Mouse (Mus musculus) midbrain, embryonic 16.5 days (tissue): ENCODE data around the gene Vmn1r117. TPM values are rescaled to one million over a fixed set of nuclear protein-coding genes. Genes with fewer than 3 reads are reported as not detected.
"Not testable (repeated sequence)": the region's sequence is repeated elsewhere in the genome, so short reads cannot be mapped to it uniquely, and the experiment has no call there.

ENCODE experiments used
- ATAC-seq: fragments of 200-750 bp; cut with Nextera tagmentation; 2 replicates; pipeline ENCODE4 v1.8.0; 2017; ENCODE audit warnings: moderate TSS enrichment
- H3K27ac ChIP-seq: fragments of 300-500 bp; sonication (generic); 2 replicates; pipeline ENCODE4 v1.5.1; 2014; ENCODE audit warnings: mild to moderate bottlenecking, low read length, mixed read lengths
- H3K27me3 ChIP-seq: fragments of 300-500 bp; sonication (generic); 2 replicates; pipeline ENCODE4 v1.6.1; 2014; ENCODE audit warnings: low read depth, low read length, mixed read lengths; ENCODE audit not compliant: control insufficient read depth, insufficient read depth
- H3K36me3 ChIP-seq: fragments of 300-500 bp; sonication (generic); 2 replicates; pipeline ENCODE4 v1.6.1; 2014; ENCODE audit warnings: mild to moderate bottlenecking, low read length, moderate library complexity, mixed read lengths; ENCODE audit not compliant: control insufficient read depth, insufficient read depth
- H3K4me1 ChIP-seq: fragments of 300-500 bp; sonication (generic); 2 replicates; pipeline ENCODE4 v1.6.1; 2014; ENCODE audit warnings: mild to moderate bottlenecking, low read length, mixed read lengths; ENCODE audit not compliant: control insufficient read depth, insufficient read depth
- H3K4me2 ChIP-seq: fragments of 300-500 bp; sonication (generic); 2 replicates; pipeline ENCODE4 v1.6.1; 2014; ENCODE audit warnings: mild to moderate bottlenecking, low read length, mixed read lengths
- H3K4me3 ChIP-seq: fragments of 300-500 bp; sonication (generic); 2 replicates; pipeline ENCODE4 v1.5.1; 2014; ENCODE audit warnings: low read depth, mild to moderate bottlenecking, low read length, moderate library complexity, mixed read lengths
- H3K9ac ChIP-seq: fragments of 300-500 bp; sonication (generic); 2 replicates; pipeline ENCODE4 v1.6.1; 2014; ENCODE audit warnings: low read depth, low read length, mixed read lengths
- H3K9me3 ChIP-seq: fragments of 300-500 bp; sonication (generic); replicated peaks from 2 replicates; pipeline ENCODE4 v1.6.1; 2014; ENCODE audit warnings: mild to moderate bottlenecking, low read length, mixed read lengths; ENCODE audit not compliant: control insufficient read depth, poor library complexity, severe bottlenecking
- WGBS: fragments of 180-500 bp; shearing (Covaris S2); extraction: QIAGEN DNeasy Blood & Tissue Kit; methylation state at CpG from one replicate; pipeline ENCODE4 v1.1.7; 2014; 5-methylcytosine and 5-hydroxymethylcytosine counted together
- polyA plus RNA-seq: library from polyadenylated mRNA; unstranded; fragments of >200 nt; fragmentation: Nextera tagmentation; extraction: Ambion mirVana; gene quantifications from 2 replicates; pipeline ENCODE4 v1.2.1, GENCODE M21; 2015

The Vmn1r117 gene
- not detected in 2 replicates for polyA plus RNA-seq

DNA sequence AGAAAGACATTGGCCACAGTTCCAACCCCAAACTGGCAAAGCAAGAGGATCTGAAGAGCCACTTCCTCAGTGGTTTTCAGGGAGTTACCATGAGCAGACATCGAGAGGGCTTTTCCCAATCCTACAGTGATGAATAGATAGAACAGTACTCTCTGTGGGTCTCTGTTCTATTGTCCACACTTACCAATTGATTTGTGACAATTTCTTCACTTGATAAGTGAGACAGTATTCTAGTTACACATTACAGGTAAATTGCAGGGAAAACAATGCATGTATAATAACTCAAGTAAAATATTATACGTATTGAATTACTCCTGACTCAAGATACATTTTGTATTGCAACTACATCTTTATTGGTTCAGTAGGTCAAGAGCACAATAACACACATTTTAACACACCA lies at the start of gene Vmn1r117:
Gene Vmn1r117, minus strand, starts transcription at position 101 of the 400 bp plus-strand sequence.
- ATAC-seq, H3K4me2 ChIP-seq, H3K4me1 ChIP-seq, H3K9ac ChIP-seq, H3K4me3 ChIP-seq, H3K27me3 ChIP-seq, H3K9me3 ChIP-seq, H3K27ac ChIP-seq, H3K36me3 ChIP-seq: not testable (repeated sequence)
- WGBS, result no CpG with 5 or more reads among the region's 2 CpGs

DNA sequence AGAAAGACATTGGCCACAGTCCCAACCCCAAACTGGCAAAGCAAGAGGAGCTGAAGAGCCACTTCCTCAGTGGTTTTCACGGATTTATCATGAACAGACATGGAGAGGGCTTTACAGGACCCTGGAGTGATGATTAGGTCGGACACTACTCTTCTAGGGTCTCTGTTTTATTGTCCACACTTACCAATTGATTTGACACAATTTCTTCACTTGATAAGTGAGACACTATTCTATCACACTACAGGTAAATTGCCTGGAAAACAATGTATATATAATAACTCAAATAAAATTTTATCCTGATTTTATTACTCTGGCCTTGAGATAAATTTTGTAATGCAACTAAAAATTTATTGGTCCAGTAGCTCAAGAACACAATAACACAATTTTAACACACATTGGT lies 28.3 kb upstream of the Vmn1r117 start, which contains the start of gene Vmn1r118:
Gene Vmn1r118, minus strand, starts transcription at position 101 of the 400 bp plus-strand sequence.
- H3K4me2 ChIP-seq, H3K4me3 ChIP-seq, H3K9ac ChIP-seq, H3K9me3 ChIP-seq, H3K27me3 ChIP-seq, ATAC-seq, H3K36me3 ChIP-seq, H3K27ac ChIP-seq, H3K4me1 ChIP-seq: not testable (repeated sequence)
- WGBS, result no CpG with 5 or more reads among the region's 2 CpGs

DNA sequence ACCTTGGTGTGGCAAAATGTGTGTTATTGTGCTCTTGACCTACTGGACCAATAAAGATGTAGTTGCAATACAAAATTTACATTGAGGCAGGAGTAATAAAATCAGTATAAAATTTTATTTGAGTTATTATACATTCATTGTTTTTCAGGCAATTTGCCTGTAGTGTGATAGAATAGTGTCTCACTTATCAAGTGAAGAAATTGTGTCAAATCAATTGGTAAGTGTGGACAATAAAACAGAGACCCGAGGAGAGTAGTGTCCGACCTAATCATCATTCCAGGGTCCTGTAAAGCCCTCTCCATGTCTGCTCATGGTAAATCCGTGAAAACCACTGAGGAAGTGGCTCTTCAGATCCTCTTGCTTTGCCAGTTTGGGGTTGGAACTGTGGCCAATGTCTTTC lies 12.0 kb downstream of the Vmn1r117 start, which contains the start of gene Vmn1r116:
Gene Vmn1r116, plus strand, starts transcription at position 301 of the 400 bp plus-strand sequence.
- H3K4me2 ChIP-seq, ATAC-seq, H3K27me3 ChIP-seq, H3K9me3 ChIP-seq, H3K36me3 ChIP-seq, H3K27ac ChIP-seq, H3K4me3 ChIP-seq, H3K9ac ChIP-seq, H3K4me1 ChIP-seq: not testable (repeated sequence)
- whole genome bisulfite sequencing, result 61% methylated on average over 2 of the region's 3 CpGs

DNA sequence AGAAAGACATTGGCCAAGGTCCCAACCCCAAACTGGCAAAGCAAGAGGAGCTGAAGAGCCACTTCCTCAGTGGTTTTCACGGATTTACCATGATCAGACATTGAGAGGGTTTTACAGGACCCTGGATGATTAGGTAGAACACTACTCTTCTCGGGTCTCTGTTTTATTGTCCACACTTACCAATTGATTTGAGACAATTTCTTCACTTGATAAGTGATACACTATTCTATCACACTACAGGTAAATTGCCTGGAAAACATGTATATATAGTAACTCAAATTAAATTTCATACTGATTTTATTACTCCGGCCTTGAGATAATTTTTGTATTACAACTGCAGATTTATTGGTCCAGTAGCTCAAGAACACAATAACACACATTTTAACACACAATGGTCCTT lies 39.0 kb downstream of the Vmn1r117 start, which contains the start of gene Vmn1r115:
Gene Vmn1r115, minus strand, starts transcription at position 101 of the 400 bp plus-strand sequence.
- H3K4me3 ChIP-seq, ATAC-seq, H3K27me3 ChIP-seq, H3K4me2 ChIP-seq, H3K9me3 ChIP-seq, H3K36me3 ChIP-seq, H3K27ac ChIP-seq, H3K4me1 ChIP-seq, H3K9ac ChIP-seq: not testable (repeated sequence)
- 100% methylated on average over 1 of the region's 3 CpGs for WGBS

Other genes with a start within 250 kb of the Vmn1r117 start
- not detected in 2 replicates for gene Vmn1r107, start 215.2 kb downstream of the Vmn1r117 start, polyA plus RNA-seq
- not detected in 2 replicates for gene Vmn1r111, start 180.9 kb downstream of the Vmn1r117 start, polyA plus RNA-seq
- not detected in 2 replicates for gene Gm10668, start 153.5 kb downstream of the Vmn1r117 start, polyA plus RNA-seq
- not detected in 2 replicates for gene Vmn1r112, start 112.9 kb downstream of the Vmn1r117 start, polyA plus RNA-seq
- not detected in 2 replicates for gene Vmn1r113, start 96.8 kb downstream of the Vmn1r117 start, polyA plus RNA-seq
- not detected in 2 replicates for gene Vmn1r114, start 71.9 kb downstream of the Vmn1r117 start, polyA plus RNA-seq
- gene Vmn1r115, start 39.1 kb downstream of the Vmn1r117 start, polyA plus RNA-seq, result not detected in 2 replicates
- not detected in 2 replicates for gene Vmn1r116, start 11.9 kb downstream of the Vmn1r117 start, polyA plus RNA-seq
- not detected in 2 replicates for gene Vmn1r118, start 28.2 kb upstream of the Vmn1r117 start, polyA plus RNA-seq
- not detected in 2 replicates for gene Vmn1r119, start 128.3 kb upstream of the Vmn1r117 start, polyA plus RNA-seq
- gene Vmn1r120, start 169.7 kb upstream of the Vmn1r117 start, polyA plus RNA-seq, result not detected in 2 replicates
- not detected in 2 replicates for gene Vmn1r121, start 214.4 kb upstream of the Vmn1r117 start, polyA plus RNA-seq